Mouse (Mus musculus): ENCODE measurements around the gene Adgrl2.
A peak's percentile ranks its signal among the peaks of the same experiment; 100 is the strongest.

The Adgrl2 gene

DNA sequence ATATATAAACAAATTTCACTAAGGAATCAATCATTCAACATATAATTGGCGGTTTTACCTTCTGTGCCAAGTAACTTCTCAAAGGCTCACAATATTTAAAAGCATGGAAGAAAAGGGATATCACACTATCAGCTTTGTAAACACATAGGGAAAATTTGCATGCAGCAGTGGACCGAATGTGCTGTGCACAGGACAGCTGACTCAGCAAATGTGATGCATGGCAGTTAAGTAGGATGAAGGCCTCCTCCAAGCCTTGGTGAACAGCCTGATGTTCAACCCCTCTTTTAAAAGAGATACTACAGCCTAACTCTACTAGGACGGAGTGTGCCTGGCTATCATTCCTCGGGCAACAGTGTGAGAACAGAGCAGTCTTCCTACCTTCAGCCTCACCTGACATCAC, 105.2 kb downstream of the Adgrl2 start:
- DNase-seq (ENCODE audit: low read depth) = no peak

DNA sequence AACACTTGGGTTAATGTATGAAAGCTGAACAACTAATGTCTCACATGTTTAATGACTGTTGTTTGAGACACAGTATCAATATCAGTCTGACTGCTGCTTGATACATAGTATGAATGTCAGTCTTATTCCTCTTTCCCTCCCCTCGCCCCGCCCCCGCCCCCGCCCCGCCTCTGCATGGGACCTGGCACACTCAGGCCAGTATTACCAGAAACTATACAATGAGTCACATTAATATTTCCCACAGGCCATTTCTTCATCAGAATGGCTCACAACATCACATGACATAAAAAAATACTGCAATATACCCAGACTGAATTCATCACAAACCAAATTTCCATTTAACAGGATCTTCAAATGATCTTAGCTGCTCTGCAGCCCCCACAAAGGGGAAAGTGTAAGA, 108.9 kb downstream of the Adgrl2 start:
- DNase-seq (ENCODE audit: low read depth) = no peak

GRCm38 (mm10) chr3:148872563-148872962, 117.8 kb downstream of the Adgrl2 start:
- DNase-seq (ENCODE audit: low read depth) = no peak

DNA sequence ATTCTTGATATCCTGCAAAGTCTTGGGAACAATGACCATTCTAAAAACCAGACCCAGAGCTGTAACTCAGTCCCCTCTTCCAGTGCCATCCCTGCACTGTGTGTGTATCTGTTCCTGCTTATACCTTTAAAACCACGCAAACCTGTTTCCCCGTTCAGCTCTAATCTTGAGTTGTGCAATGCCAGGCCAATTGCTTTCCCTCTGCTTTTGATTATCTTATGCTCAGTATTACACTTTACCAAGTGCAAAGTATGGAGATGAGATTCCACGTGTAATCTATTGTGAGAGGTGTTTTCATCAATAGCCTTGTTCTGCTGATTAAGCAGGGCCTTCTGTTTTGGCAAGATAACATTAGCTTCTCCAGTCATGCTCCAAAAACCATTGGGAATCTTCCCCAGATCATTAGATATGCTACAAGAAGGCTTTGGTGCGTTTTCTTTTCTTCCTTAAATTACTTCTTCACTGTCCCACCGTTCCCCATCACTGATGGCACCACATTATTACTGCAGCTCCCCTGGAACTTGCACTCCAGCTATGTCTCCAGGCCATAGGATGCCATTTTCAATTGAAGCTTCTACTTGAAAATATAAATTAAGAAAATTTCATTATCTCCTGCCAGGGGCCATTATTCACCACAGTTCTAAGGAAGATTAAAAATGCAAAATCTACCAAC, 118.4 kb downstream of the Adgrl2 start:
- no peak for DNase-seq (ENCODE audit: low read depth)

- DNase-seq (ENCODE audit: low read depth) = peak; percentile 74
Measured at GRCm38 (mm10) chr3:148867618-148868017, 122.7 kb downstream of the Adgrl2 start.

- DNase-seq (ENCODE audit: low read depth) = no peak
Measured at GRCm38 (mm10) chr3:148866633-148867032, 123.7 kb downstream of the Adgrl2 start.

DNA sequence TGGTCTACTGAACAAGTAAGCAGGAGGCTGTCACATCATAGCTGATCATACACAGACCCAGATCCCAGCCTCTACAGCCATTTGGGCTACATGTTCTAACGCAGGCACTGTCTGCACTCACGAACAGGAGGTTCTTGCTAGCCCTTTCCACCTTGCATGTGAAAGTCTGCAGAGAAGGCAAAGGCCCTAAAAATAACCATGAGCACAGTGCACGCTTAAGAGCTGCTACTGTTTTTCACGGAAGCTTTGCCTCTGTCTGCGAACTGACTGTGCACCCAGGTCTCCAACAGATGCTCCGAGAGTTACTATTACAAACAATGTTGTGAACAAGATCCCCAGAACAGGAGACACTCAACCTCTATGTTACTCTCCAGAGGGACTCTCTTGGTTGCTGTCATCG, 124.3 kb downstream of the Adgrl2 start:
- DNase-seq (ENCODE audit: low read depth) = no peak

DNA sequence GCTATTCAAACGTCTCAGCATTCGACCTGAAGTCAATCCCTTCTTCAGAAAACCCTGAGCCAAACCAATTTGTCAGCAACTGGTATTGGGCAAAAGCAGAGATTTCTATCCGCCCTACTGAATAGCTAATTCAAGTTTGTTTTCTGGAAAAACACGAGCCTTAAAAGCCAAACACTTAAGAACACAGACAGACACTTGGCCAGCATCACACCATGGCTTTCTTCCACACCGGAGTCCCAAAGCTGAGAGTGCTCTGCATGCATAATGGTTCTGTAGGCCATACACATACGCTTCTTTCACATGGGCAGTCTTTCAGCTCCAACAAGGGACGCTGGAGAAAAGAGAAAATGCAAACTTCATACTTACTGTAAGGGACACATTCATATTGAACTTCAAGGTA, 125.1 kb downstream of the Adgrl2 start:
- DNase-seq (ENCODE audit: low read depth) = no peak

- DNase-seq (ENCODE audit: low read depth) = no peak
Measured at GRCm38 (mm10) chr3:148861860-148862259, 128.5 kb downstream of the Adgrl2 start.

GRCm38 (mm10) chr3:148854306-148854910, 135.9 kb downstream of the Adgrl2 start:
- DNase-seq (ENCODE audit: low read depth) = no peak

DNA sequence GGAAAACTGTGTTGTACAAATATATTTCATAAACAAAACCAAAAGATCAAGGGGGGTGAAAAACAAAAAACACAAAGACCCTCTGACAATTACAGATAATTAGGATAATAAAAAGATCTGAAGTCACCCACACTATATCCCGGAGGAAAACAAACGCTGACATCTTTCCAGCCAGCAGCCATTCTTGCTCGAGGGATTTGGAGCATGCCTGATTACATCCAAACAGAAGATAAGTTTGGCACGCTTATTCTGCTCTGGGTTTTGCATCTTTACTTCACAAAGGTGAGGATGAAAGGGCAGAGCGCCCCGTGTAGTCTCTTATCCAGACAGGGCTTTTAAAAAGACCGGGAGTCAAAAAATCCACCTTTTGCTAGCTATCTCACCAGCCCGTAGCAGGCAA, 137.0 kb downstream of the Adgrl2 start:
- DNase-seq (ENCODE audit: low read depth) = no peak

DNA sequence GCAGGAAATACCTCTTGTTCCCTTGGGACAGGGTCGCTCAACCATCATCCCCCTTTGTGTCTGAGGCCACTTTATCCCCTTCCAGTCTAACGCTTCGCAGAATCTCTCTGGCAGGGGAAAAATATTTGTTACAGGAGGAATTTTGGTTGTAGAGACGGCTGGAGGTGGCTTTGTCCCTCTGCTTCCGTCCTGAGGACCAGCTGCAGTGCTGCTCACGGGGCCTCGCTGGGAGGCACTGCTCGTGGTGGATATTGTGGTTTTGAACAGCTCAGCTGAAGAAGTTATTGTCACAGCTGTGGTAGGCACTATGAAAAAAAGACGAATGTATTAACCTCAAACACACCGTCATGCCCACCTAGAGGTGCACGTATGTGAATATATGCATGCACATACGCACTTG, 137.8 kb downstream of the Adgrl2 start:
- peak; percentile 66 for DNase-seq (ENCODE audit: low read depth)

GRCm38 (mm10) chr3:148850821-148851220, 139.5 kb downstream of the Adgrl2 start:
- DNase-seq (ENCODE audit: low read depth) = peak; percentile 82

GRCm38 (mm10) chr3:148848366-148848765, 142.0 kb downstream of the Adgrl2 start:
- no peak for DNase-seq (ENCODE audit: low read depth)

DNA sequence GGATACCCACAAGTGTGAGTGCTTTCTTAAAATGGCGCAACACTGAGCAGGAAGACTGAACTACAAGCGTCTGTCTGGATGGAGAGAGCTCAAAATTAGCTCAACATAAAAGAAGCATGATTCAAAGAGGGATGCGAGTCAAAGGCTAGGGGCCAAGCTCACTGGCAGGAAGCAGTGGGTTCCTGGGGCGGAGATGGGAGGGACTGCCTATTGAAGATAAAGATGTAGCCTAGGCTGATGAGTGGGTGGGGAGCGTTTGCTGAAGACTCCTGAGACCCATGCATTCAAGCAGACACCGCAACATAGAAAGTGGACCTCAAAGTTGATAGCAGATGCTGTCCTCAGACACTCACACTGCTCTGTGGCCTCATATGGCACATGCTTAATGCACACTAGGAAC, 146.2 kb downstream of the Adgrl2 start:
- DNase-seq (ENCODE audit: low read depth) = peak; percentile 39

- no peak for DNase-seq (ENCODE audit: low read depth)
Measured at GRCm38 (mm10) chr3:148842533-148842932, 147.8 kb downstream of the Adgrl2 start.

DNA sequence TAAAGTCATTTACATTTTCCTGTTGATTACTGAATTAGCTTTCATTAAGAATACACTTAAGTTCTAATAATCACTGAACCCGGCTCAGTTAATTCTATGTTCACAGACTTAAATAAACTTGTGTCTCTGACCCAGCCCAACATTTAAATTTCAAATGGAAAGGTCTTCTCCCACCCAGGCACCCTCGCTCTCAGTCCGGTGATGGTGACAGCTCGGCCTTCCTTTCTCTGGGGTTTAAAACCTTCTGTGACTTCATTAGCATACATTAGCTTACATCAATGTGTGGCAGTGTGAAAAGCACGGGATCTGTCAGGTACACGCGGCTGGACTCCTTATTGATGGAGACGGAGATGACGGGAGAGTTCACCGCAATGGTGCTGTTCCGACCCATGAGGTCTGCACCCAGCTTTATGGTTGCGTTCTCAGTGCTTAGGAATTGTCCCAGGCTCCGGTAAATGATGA, 151.5 kb downstream of the Adgrl2 start:
- no peak for DNase-seq (ENCODE audit: low read depth)

DNA sequence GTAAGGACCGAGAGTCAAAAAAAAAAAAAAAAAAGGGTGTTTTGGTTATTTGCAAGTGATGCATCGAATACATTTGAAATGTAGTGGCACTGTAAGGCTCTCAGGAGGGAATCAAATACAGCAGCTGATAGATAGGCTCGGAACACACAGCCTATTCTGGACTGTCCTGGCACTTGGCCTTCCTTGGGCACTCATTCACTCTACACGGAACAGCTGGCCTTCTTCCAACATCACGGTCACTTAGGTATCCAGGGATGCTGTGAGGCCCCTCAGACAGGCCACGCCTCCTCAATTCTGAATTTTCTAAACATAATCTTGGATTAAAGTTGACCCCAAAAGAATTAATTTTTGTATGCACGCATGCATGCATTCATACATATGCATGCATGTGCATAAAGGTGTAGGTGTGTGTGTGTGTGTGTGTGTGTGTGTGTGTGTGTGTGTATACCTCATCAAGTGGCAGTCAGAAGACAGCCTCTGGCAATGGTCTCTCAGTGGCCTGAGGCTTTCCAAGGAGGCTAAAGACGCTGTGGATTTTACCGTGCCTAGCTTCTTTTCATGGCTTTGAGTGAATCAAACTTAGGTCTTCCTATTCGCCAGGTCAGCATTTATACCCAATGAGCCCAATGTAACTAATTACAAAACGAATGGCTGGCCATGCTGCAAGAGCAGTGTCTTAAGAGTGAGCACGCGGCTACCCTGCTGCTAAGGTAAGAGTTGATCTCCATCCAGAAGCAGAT, 152.1 kb downstream of the Adgrl2 start:
- DNase-seq (ENCODE audit: low read depth) = no peak

DNA sequence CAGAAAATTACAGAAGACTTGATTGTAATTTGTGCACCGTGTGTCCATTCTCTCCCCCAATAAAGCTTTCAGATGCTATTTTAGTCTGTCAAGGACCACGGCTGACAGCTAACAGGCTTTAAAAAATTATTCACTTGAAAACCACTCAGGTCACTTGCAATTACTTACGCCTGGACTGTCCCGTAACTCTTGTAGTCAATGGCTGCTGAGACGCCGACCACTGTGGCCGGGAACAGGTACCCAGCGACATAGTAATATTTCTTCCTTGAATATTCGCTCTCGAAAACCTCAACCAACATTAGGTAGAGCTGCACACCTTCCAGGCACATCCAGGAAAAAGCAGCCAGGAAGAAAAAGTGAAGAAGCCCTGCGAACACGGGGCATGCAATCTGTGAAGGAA, 155.2 kb downstream of the Adgrl2 start:
- DNase-seq (ENCODE audit: low read depth) = no peak

- DNase-seq (ENCODE audit: low read depth) = no peak
Measured at GRCm38 (mm10) chr3:148833070-148833769, 157.1 kb downstream of the Adgrl2 start.

GRCm38 (mm10) chr3:148832001-148832400, 158.4 kb downstream of the Adgrl2 start:
- no peak for DNase-seq (ENCODE audit: low read depth)

DNA sequence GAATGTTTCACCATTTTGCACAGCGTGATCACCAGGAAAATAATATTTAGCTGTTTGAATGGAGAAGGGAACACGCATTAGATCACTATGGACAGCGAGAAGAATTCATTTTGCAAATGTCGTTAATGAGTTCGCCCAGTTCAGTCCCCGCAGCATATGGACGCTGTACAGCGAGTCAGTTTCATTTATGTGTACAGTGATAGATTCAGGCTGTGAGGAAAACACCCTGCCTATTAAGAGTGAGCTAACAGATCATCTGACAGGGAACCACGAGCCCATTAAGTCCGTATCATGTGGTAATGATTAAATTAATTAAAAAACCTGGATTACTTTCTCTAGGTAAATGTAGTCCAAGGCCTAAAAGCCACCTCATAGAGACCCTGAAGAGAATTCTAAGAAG, 161.8 kb downstream of the Adgrl2 start:
- DNase-seq (ENCODE audit: low read depth) = no peak

GRCm38 (mm10) chr3:148823551-148823950, 166.8 kb downstream of the Adgrl2 start:
- DNase-seq (ENCODE audit: low read depth) = no peak
